Mouse (Mus musculus) lung, postnatal 10 days (tissue): ENCODE data around the gene Zfp513.

Source experiments
- DNase-seq: peaks from one replicate; pipeline ENCODE4 v3.0.0; 2021

The Zfp513 gene

DNA sequence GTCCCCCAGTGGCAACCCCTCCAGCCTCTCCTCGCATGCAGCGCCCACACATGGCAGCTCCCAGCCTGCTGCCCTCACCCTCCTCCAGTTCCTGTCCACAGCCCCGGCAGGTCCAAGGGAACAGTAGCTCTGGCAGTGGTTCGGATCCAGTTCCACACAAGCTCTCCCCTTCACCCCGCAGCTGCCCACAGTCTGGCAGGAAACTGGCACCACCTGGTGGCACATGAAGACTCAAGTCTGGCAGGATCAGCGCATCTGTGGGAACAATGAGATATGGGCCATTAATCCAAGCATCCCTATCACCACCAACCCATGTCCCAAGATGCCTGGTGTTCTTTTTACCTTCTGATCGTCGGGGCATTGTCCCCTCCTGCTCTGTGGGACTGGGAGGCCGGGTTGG, 2.2 kb downstream of the Zfp513 start:
- peak; percentile 29 for DNase-seq

DNA sequence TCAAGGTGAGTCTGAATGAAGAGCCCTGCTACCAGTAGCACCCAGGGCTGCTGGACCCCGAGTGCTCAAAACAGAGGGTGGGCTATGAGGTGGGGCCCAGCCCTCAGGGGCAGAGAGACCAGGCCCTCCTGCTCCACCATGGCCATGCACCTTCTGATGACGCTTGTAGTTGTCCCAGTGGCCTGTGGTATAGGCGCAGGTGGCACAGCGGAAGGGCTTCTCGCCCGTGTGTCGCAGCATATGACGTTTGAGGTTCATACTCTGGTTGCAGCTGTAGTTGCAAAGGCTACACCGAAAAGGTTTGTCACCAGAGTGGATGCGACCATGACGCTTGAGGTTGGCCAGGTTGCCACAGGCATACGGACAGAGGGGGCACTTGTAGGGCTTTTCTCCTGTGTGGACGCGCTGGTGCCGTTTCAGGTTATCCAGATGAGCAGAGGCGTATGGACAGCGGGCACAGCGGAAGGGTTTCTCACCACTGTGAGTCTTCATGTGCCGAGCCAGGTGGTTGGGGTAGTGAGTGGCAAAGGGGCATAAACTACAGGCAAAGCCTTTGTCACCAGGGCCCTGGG, 2.7 kb downstream of the Zfp513 start:
- no peak for DNase-seq

DNA sequence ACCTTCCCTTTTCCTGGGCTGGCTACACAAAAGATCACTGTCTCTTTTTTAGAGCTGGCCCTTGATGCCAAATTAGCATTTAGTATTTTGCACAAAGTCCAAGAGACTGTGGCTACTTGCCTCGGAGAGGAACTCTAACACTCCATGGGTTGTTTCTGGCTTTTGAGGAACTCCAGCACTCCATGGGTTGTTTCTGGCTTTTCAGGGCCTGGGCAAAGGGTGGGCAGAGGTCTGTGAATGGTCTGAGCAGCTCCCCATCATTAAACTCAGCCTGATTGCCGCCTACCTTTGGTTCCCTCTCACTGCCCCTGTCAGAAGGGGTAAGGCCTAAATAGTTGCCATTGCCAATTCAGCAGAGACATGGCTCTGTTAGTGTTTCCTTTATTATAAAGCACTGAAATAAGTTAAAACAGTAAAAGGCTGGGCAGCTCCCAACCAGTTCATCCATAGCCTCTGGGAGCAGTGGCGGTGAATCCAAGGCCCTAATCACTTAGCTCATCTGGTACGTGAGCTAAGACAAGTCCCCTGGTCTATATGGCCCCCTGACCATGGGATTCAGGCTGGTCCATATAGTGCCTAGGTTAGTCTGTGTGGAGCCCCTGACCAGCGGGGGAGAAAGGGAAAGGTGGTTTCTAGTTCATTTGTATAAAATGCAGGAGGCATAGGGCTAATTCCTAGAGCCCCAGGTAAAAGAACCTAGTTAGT, 3.3 kb downstream of the Zfp513 start:
- no peak for DNase-seq

DNA sequence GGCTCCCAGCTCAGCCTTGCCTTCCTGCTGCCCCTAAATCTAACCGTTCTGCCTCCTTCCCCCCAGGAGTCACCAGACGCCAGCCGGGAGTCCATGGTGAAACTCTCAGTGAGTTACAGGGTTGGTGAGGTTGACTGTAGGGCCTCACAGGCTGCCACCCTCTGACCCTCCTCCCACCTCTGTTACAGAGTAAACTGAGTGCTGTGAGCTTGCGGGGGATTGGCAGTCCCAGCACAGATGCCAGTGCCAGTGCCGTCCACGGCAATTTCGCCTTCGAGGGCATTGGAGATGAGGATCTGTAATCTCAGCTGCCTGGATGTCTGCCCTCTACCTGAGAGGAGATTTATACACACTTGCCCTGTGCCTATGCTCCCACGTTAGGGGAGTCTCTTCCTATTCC, 3.9 kb downstream of the Zfp513 start:
- no peak for DNase-seq

DNA sequence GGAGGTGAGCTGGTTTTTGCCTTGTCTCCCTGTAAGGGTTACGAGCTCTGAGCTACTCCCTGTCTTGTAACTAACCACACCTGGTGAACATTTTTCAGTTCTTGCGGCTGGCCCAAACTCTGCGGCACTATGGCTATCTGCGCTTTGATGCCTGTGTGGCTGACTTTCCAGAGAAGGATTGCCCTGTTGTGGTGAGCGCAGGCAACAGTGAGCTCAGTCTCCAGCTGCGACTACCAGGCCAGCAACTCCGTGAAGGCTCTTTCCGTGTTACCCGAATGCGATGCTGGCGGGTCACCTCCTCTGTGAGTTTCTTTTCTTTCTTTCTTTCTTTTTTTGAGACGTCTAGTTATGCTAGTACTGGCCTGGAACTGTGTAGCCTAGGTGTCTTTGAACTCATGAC, 5.0 kb downstream of the Zfp513 start:
- no peak for DNase-seq

DNA sequence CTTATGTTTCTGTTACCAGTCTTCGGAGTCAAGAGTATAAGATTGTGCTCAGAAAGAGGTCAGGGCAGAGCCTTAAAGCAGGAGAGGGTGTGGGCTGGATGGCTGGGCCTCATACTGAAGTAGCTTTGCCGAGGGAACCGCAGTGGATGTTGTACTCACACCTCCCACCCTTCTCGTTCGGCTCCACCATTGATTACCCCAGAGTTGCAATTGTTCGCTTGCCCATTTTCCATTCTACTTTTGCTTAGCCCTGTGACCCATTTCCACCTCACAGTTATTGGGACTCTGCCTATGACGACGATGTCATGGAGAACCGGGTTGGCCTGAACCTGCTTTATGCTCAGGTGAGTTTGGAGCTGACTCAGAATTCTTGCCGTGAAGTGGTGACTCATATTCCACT, 5.9 kb downstream of the Zfp513 start:
- no peak for DNase-seq

DNA sequence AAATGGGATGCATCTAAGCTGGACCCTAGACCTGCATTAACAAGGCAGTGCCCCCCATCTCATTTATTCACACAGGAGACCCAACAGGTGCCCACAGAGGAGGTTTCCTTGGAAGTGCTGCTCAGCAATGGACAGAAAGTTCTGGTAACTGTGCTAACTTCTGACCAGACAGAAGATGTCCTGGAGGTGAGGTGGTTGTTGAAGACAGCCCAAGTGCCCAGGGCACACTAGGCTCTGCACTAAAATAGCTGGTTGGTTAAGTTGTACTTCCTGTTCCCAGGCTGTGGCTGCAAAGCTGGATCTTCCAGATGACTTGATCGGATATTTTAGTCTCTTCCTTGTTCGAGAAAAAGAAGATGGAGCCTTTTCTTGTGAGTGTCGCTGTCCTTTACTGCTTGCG, 6.4 kb downstream of the Zfp513 start:
- no peak for DNase-seq

DNA sequence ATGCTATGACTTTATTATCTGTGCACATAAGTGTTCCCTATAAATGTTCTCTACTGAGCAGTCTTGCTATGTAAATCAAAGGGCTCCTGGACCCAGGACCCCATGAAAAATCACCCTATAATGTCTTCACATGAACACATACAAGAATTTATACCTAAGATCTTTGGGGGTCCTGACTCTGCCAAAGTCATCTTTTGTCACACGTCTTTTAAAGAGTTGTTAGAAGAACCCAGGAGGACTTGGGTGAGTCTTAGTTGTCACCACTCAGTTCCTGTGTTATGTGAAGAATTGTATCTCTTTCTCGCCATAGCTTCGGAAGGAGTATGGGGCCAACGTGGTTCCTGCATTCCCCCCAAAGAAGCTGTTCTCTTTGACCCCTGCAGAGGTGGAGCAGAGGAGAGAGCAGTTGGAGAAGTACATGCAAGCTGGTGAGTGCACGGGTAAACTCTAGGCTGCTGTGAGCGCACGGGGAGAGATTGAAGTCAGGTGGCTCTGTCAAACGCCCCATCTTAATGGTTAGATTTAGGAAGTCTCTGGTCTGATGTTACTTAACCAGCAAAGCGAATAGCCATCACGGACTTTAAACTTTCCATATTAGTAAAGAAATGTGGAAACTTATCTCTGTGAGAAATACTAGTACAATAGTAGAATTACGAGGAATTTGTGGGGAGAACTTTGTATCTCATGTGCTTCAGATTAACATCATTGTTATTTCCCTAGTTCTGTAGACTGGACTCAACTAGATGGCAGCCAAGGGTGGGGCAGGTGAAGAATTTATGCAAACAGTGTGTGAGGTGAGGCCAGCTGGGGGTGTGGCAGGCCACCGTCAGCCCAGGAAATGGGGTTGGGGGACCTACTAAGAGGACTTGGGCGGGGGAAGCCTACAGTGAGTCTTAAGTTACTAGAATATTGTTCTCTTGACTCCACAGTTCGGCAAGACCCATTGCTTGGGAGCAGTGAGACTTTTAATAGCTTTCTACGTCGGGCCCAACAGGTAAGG, 7.3 kb downstream of the Zfp513 start:
- no peak for DNase-seq

DNA sequence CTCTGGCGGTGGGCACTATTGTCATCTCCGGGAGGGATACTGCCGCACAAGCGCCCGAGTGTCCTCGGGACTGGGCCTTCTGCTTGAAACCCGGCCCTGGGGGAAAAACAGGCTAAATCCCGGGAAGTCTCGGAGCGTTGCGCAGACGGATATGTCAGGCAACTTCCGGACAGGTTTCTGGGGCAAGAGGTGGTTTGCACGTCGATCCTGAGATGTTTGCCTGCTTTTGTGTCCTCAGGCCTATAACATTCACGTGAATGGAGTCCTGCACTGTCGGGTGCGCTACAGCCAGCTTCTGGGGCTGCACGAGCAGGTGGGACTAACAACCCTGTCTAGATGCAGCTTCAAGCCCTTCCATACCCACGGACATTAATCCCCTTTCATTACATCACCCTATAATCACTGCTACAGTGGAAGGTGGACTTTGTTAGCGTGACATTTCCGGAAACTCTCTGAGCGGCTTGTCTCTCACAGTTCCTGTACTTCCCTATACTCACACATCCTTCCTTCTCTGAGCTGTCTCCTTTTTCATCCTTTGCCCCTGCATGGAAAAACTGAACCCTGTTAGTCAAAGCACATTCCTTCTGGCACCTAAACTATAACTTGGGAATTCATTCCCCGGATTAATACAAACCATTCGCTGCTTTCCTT, 8.3 kb downstream of the Zfp513 start:
- DNase-seq: no peak

DNA sequence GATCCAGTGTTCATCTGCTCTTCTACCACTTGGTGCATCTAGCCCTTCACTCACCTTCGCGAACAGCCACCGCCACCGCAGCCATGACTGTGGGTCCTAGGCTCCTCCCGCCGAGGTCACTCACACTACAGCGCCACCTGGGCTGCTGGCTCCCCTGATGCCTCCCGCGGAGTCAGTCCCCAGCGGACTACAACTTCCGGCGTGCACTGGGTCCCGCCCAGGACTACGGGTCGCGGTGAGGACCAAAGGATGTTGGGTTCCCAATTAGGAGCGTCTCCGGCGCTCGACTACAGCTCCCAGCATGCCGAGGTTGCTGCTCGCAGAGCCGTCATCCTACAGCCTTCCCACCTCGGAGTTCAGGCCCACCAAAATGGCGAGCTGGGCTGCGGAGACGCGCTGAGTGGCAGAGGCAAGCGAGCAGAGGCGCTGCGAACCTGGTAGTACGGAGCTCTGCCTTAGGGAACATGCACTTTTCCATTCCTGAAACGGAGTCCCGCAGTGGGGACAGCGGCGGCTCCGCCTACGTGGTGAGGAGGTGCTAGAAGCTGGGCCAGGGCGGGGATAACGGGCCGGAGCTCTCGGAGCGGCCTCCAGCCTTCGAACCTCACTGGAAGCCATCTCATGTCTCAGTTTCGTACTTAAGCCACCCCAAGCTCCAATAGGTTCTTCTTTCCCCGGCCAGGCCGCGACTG, 9.0 kb downstream of the Zfp513 start, which contains the start of the genes Snx17 and Eif2b4:
TSS of gene Snx17 (plus strand) at position 289 of the 692 bp plus-strand sequence.
TSS of gene Eif2b4 (minus strand) at position 492 of the 692 bp plus-strand sequence.
- peak; percentile 100 for DNase-seq

DNA sequence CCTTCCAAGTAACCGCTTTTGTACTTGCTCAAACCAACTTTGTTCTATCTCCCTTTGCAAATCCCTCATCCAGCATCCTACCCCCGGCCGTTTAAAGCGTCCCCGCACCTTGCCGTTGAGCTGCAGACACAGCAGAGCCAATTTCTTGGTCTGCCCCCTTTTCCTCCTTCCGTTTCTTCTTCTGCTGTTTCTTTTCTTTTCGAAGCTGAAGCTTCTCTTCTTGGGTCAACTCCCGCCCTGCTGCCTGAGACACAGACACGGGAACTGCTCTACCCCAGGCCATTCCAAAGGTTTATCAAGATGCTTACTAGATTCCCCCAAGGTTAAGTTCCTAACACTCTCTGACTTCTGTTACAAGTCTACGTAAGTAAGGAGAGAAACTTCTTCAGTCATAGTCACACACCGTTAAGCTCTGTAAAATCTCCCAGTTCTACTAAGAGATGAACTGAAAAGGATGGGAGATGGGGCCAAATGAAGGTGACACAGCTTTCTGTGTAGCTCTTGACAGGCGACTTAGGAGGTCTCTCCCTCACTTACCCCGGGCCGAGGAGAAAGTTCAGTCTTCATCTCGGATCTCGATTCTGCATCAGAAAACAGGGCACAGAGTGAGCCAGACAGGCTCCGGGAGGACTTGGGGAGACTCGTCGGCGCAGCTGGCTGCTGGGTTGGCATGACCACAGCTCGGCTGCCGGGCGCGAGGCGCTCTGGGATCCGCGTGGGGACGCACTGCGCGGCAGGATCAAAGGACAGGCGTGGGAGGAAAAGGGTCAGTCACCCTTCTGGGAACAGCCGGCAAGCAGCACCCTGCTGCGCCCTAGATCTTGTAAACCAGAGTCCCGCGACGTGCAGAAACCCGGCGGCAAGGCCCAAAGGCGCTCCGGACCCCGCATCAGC, 9.8 kb downstream of the Zfp513 start:
- DNase-seq: peak; percentile 80

DNA sequence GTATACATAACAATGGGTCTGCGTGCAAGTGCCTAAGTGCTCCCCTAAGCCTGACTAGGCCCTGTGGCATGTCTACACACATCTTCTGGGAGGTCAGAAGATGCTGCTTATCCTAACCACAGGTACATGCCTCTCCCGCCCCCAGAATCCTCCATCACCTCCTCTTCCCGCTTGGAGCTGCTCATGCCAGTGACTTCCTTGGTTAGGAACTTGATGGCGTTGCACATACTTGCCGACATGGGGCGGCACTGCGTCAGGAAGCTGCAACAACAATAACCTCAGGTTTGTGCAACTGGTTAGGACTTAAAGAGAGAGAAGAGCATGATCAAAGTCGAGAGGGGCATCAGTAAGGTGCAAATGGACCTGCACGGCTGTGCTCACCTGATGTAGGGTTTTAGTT, 11.9 kb downstream of the Zfp513 start:
- no peak for DNase-seq

DNA sequence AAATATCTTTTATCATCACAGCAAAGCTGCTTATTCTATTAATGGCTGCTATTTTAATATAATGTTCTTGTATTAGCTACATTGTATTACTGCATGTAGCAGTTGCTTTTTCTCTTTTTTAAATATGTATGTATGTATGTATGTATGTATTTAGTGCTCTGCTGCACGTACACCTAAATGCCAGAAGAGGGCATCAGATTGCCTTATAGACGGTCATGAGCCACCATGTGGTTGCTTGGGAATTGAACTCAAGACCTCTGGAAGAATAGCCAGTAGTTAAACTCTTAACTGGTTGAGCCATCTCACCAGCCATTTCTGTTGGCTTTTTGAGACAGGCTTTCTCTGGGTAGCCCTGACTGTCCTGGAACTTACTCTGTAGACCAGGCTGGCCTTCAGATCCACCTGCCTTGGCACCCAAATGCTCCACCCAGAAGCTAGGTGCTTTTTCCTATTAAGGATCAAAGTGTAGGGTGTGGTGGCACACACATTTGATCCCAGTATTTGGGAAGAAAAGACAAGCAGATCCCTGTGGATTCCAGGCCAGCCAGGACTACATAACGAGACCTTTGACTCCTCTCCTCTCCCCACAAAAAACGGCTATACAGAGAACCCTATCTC, 13.8 kb downstream of the Zfp513 start:
- DNase-seq: no peak

DNA sequence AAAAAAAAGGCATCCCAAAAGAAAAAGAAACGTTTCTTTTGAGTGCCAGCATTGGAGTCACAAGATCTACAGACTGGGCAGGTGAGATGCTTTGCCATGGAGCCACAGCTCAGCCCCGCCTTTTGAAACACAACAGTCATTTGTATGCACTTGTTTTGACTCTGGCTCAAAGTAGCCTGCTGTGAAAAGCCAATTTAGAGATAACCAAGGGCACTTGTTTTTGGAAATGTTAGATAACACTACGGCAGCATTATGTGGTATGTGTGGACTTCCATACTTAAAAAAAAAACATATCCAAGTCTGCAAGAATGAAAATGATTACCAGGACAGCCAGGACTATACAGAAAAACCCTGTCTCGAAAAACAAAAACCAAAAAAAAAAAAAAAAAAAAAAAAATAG, 18.4 kb downstream of the Zfp513 start:
- no peak for DNase-seq

DNA sequence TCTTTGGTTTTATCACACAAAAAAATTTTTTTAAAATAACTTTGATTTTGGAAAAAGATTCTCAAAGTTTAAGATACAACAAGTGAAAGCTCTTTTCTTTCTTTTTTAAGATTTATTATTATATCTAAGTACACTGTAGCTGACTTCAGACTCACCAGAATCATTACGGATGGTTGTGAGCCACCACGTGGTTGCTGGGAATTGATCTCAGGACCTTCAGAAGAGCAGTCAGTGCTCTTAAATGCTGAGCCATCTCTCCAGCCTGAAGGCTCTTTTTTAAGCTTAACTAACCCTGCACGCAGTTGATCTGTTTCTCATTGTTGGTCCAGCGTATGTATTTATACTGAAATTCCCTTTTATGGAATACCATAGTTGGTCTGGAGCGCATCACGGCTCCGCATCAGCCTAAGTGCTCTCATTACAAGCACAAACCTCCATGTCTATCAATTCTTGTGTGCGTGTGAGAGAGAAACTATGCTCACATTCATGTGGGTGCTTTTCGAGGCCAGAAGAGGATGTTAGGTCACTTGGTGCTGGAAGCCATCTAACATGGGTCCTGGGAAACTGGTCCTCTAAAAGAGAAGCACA, 20.8 kb downstream of the Zfp513 start:
- no peak for DNase-seq

DNA sequence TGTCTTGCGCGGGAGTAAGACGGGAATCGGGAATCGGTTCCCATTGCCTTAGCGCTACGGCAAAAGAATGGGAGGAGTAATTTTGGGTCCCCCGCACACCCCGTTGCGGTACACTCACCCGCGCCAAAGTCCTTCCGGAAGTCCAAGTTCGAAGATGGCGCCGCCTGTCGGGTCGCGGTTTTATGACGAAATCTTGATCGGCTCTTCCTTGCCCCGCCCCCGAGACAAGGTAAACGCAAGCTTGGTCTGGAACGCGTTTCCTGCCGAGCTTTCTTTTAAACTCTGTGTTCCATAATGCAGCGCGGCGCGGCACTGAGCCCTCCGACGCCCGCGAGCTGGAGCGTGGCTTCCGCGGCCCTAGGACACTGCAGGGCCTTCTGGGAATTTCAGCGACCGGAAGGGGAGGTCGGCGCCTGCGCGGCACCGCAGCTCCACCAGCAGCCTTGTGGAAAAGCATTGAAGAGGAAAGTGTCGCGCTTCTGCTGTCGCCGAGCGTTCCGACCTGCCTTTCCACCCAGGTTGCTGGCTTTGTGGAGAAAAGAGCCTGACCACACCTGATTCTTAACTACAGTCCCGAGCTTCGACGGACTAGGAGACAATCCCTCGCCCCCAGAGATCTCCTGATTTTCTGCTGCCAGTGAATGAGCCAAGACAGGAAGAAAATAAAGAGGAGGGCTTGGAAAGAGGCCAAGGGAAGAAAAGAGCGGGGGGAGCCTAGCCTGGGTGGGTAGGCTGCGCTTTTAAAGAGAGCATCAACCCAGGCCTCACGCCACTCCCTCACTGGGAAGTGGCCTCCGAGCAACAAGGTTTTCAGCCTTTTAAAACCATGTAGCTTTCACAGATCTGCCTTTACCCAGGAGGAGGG, 22.1 kb downstream of the Zfp513 start, which contains the start of the genes Gm29609 and Gtf3c2:
TSS of gene Gm29609 (minus strand) at position 146 of the 865 bp plus-strand sequence.
TSS of gene Gtf3c2 (minus strand) at position 379 of the 865 bp plus-strand sequence.
- peak; percentile 96 for DNase-seq

DNA sequence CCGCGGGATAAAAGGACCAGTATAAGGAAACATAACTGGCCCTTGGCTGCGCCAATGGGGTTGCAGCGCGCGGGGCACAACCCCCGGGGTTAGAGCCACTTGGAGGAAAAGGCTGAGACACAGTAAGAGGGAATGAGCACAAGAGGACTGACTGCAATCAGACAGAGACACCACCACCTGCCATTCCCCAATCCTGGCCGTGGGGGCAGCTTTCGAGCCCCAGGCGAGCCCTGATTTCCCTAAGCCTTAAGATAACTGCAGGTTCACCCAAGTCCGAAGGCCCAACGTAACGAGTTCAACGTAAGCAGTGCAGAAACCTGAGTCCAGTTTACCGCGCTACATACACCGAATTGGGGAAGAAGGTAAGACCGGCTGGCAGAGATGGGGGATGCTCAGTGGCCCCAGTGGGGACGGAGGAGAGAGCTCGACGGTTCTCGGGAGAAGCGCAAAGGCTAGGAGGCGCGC, 22.8 kb downstream of the Zfp513 start:
- peak; percentile 29 for DNase-seq

DNA sequence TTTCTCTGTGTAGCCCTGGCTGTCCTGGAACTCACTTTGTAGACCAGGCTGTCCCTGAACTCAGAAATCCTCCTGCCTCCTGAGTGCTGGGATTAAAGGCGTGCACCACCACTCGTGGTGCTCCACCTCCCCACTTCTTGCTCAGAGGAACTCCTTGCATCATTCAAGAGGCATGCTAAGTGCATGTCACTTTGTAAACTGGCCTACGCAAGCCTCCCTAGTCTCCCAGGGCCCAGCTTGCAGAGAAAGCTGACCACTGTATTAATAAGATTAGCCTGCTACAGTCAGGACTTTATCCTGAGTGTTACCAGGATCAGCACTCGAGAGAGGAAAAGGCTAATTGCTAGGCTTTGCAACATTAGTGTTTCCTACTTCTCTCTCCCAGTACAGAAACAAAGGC, 33.5 kb downstream of the Zfp513 start:
- no peak for DNase-seq

DNA sequence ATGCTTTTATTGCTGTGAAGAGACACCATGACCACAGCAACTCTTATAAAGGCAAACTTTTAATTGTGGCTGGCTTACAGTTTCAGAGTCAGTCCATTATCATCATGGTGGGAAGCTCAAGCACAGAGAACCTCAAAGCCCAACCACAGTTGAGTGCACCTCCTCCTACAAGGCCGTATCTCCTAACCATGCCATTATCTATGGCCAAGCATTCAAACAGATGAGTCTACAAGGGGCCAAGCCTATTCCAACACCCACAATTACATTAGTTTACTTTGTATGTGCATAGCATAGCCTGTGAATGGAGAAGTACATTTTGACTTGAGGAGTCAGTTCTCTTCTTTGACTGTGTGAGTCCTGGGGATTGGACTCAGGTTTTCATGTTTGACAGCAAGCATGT, 37.2 kb downstream of the Zfp513 start:
- DNase-seq: no peak
